Mouse (Mus musculus): Measurements from ENCODE around the gene Tlk1.

DNA sequence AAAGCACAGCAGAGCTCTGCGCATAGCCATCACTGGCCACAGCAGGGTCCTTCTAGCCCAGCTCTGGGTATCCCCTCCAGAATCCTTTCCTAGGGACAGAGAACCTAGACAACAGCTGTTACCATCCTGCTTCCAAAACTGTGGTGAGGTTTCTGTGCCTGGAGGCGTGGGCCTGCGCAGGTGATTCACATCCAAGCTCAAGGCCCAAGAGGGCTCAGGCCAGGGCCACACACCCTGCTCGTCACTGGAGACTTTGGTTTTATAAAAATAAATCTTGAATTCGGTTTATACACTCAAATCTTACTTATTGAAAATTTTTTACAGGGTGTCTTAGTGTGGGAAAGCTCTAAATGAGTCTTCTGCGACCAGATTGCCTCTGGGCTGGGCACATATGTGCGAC lies 115.3 kb downstream of the Tlk1 start:
- TF ChIP-seq CTCF (IDR thresholded peaks at IDR 0.05; ENCODE audit: control insufficient read depth, insufficient read depth, insufficient replicate concordance, low read depth, low read length) (no peak), POLR2A (IDR thresholded peaks at IDR 0.05; ENCODE audit: control insufficient read depth, low read depth, low read length) (no peak)
